Mouse (Mus musculus): ENCODE data around the gene Olfr1313.
"Not testable (repeated sequence)": the region's sequence is repeated elsewhere in the genome, so short reads cannot be mapped to it uniquely, and the experiment has no call there.

Gene Olfr1313

GRCm38 (mm10) chr2:112077743-112078142 is at the start of gene Olfr1313:
Gene Olfr1313, minus strand, starts transcription at chr2:112077843.
- DNase-seq = no peak

- no peak for DNase-seq
Measured at GRCm38 (mm10) chr2:112115340-112115739, 37.7 kb upstream of the Olfr1313 start, which contains the start of gene Olfr1315-ps1. Gene Olfr1315-ps1, minus strand, starts transcription at chr2:112115440.

- no peak for DNase-seq
Measured at GRCm38 (mm10) chr2:112096681-112097080, 19.0 kb upstream of the Olfr1313 start, which contains the start of gene Olfr1314. Gene Olfr1314, minus strand, starts transcription at chr2:112096781.

DNA sequence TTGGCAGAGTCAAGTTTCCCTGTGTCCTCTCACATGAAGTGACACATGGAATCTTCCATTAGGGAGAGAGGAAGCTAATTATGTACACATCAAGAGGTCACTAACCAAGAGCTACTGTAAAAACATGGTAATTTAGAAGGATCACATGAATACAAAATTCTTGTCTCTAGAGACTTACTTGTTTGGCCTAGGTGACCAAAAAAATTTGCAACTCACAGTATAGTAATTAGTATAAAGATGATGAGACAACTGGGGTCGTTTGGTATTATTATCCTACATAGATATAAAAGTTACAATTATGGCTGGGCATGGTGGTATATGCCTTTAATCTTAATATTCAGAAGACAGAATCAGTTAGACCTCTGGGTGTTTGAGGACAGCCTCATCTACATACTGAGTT is 27.5 kb downstream of the Olfr1313 start, which contains the start of gene Olfr1312:
Gene Olfr1312, minus strand, starts transcription at position 101 of the 400 bp plus-strand sequence.
- DNase-seq = no peak

DNA sequence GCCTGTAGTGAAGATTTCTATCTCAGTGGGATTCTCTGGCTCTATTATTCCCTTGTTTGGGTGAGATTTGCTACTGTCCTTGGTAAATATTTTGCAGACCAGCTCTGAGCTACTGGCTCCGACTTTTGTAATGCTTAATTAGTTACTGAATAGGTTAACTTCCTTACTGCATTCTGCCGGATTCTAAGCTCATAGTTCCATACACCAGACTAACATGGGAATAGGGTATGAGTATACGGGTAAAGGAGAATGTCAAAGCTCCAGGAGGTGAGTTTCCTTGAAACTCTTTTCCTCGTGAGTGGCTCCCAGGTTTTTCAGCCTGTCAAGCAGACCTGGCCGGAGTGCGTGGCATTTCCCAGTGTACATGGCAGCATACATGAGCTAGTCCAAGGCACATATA is 50.7 kb downstream of the Olfr1313 start:
- not testable (repeated sequence) for DNase-seq

DNA sequence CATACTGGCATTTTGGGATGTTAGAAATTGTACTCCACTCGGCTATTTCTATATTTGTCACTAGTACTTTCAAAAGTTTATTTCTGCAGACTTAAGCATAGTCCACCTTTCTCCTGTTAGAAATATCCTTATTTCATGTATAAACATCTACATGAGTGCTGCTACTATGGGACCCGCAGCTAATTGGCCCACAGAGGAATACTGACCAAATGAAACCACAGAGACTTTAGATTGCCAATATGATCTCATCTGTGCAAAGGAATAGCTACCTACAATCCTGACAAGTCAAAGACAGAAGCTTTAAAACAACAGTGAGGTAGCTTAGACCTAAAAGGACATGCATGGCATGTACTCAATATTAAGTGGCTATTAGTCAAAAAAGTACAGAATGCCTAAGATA is 53.3 kb downstream of the Olfr1313 start, which contains the start of gene Olfr1311:
Gene Olfr1311, minus strand, starts transcription at position 101 of the 400 bp plus-strand sequence.
- no peak for DNase-seq
